Mouse (Mus musculus) G1E (cell line): ENCODE results near the gene Als2.

Experiments used
- CTCF ChIP-seq: IDR thresholded peaks from 2 replicates; pipeline ENCODE4 v1.5.1; 2012; ENCODE audit warnings: low read depth, low read length, inconsistent platforms, mixed read lengths
- GATA1 ChIP-seq: IDR thresholded peaks from 2 replicates; pipeline ENCODE4 v1.6.1; 2012; ENCODE audit warnings: borderline replicate concordance, low read length, inconsistent platforms, mixed read lengths
- GATA2 ChIP-seq: IDR thresholded peaks from 2 replicates; pipeline ENCODE4 v1.6.1; 2012; ENCODE audit warnings: low read depth, low read length, inconsistent platforms, borderline replicate concordance
- TAL1 ChIP-seq: conservative IDR thresholded peaks from 2 replicates; pipeline ENCODE4 v1.6.1; 2012; ENCODE audit warnings: low read depth, low read length, inconsistent platforms, mixed read lengths

- TF ChIP-seq CTCF (no peak), GATA2 (no peak), TAL1 (no peak), GATA1 (no peak)
Measured at GRCm38 (mm10) chr1:59212076-59212779, 24.8 kb downstream of the Als2 start.
